ENCODE assay signal across 8 mouse cellular contexts in the genomic region with DNA sequence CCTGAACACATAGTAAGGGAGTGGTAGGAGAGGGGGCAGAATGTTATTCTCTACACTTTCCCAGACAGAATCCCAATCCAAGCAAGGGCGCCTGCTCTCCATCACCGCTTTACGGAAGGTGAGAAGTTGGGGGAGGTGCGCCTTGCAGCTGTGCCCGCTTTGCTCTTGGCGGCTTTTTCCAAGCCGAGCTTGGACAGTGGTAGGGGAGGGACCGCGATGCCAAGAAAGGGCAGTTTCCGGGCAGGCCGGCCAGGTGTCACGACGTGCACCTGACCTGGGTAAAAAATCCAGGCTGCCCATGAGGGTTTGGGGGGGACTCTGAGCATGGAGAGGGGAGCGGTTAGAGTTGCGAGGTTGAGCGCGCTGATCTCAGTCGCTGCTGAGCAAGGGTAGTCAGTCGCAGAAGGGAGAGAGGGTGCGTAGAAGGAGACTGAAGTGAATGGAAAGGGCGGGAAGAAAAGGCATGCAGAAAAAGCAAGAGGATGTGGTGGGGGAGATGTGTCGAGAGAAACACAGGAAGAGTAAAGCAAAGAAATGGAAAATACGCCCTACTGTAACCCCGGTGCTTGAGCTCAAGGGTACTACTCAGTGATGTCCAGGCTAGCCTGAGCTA. TPM values are rescaled to one million over a fixed set of nuclear protein-coding genes. Genes with fewer than 3 reads are reported as not detected.
A peak's percentile ranks its signal among the peaks of the same experiment; 100 is the strongest.
DNase-seq lines count a peak whose midpoint lies in the region; ATAC-seq and TF ChIP-seq lines count a peak whose summit lies in the region.

No protein-coding gene starts in this region.

- H3K9me3 ChIP-seq in heart, embryonic 16.5 days (replicated peaks; ENCODE audit: control insufficient read depth, low read length), result no peaks in the 10 kb centered on the region
- no peaks in the 10 kb centered on the region for H3K9me3 ChIP-seq in forebrain, embryonic 13.5 days (replicated peaks)
- H3K9me3 ChIP-seq in neural tube, embryonic 12.5 days, result no peaks in the 10 kb centered on the region
- H3K9me3 ChIP-seq in lung, postnatal 0 days (ENCODE audit: low read length), result no peaks in the 10 kb centered on the region

- DNase-seq in heart, adult 2 months, result no peak
- DNase-seq in kidney, postnatal 14 days, result peak; percentile 38
- no peak for DNase-seq in spleen, adult 18-20 months
- no peak for DNase-seq in adrenal gland, postnatal 25 days
- DNase-seq in lung, postnatal 0 days (ENCODE audit: low spot score), result no peak

- no peak overlapping the region for H3K27ac ChIP-seq in heart, embryonic 16.5 days (ENCODE audit: low read length)
- H3K27ac ChIP-seq in heart, adult 2 months, result no peak overlapping the region
- H3K27ac ChIP-seq in forebrain, embryonic 13.5 days, result no peak overlapping the region
- H3K27ac ChIP-seq in neural tube, embryonic 12.5 days, result peak overlapping the region; percentile 59
- H3K27ac ChIP-seq in lung, postnatal 0 days (ENCODE audit: low read length), result no peak overlapping the region

- no peak for TF ChIP-seq EP300 in heart, adult 2 months (IDR thresholded peaks at IDR 0.05; ENCODE audit: insufficient read depth, low read depth, low read length)
- no peak for TF ChIP-seq EP300 in lung, postnatal 0 days (IDR thresholded peaks at IDR 0.05)

- H3K27me3 ChIP-seq in heart, embryonic 16.5 days (ENCODE audit: control insufficient read depth, insufficient read depth, low read length), result peaks cover 87% of the 10 kb centered on the region
- peaks cover 38% of the 10 kb centered on the region for H3K27me3 ChIP-seq in heart, adult 2 months (ENCODE audit: control insufficient read depth, insufficient read depth, low read length)
- H3K27me3 ChIP-seq in forebrain, embryonic 13.5 days, result peaks cover 100% of the 10 kb centered on the region
- H3K27me3 ChIP-seq in neural tube, embryonic 12.5 days (replicated peaks), result peaks cover 89% of the 10 kb centered on the region
- peaks cover 88% of the 10 kb centered on the region for H3K27me3 ChIP-seq in lung, postnatal 0 days (replicated peaks; ENCODE audit: insufficient read depth, low read length)

- intact Hi-C loops in heart, adult 2 months (cut with DNase I), result no loop called here

- no peaks in the 10 kb centered on the region for H3K79me2 ChIP-seq in heart, adult 2 months (replicated peaks; ENCODE audit: control insufficient read depth, insufficient read depth, low read length)

- no peak for TF ChIP-seq CTCF in heart, adult 2 months (IDR thresholded peaks at IDR 0.05)
- no peak for TF ChIP-seq CTCF in lung, postnatal 0 days (IDR thresholded peaks at IDR 0.05)

- peaks cover 23% of the 10 kb centered on the region for H3K4me1 ChIP-seq in heart, embryonic 16.5 days (ENCODE audit: control insufficient read depth, insufficient read depth, low read length)
- H3K4me1 ChIP-seq in heart, adult 2 months (ENCODE audit: control insufficient read depth, insufficient read depth, low read length), result no peaks in the 10 kb centered on the region
- H3K4me1 ChIP-seq in forebrain, embryonic 13.5 days, result peaks cover 41% of the 10 kb centered on the region
- peaks cover 18% of the 10 kb centered on the region for H3K4me1 ChIP-seq in neural tube, embryonic 12.5 days
- H3K4me1 ChIP-seq in lung, postnatal 0 days (ENCODE audit: insufficient read depth, low read depth, low read length), result peaks cover 9% of the 10 kb centered on the region; the same call in 1 of the 2 replicates

- no peak overlapping the region for H3K9ac ChIP-seq in heart, embryonic 16.5 days (ENCODE audit: low read length)
- H3K9ac ChIP-seq in heart, adult 2 months (ENCODE audit: low read depth, low read length), result no peak overlapping the region
- H3K9ac ChIP-seq in forebrain, embryonic 13.5 days, result peak overlapping the region; percentile 40; the same call in 1 of the 2 replicates
- peak overlapping the region; percentile 87 for H3K9ac ChIP-seq in neural tube, embryonic 12.5 days
- H3K9ac ChIP-seq in lung, postnatal 0 days (replicated peaks; ENCODE audit: low read depth), result no peak overlapping the region

- peak overlapping the region; percentile 23 for H3K4me3 ChIP-seq in heart, embryonic 16.5 days (ENCODE audit: low read length)
- H3K4me3 ChIP-seq in heart, adult 2 months, result no peak overlapping the region
- H3K4me3 ChIP-seq in forebrain, embryonic 13.5 days, result 0 out of 2 replicates have a peak overlapping the region, but pooled peaks have one; percentile 12
- H3K4me3 ChIP-seq in neural tube, embryonic 12.5 days, result peak overlapping the region; percentile 55
- no peak overlapping the region for H3K4me3 ChIP-seq in lung, postnatal 0 days (ENCODE audit: low read depth, low read length)

- TF ChIP-seq POLR2A in heart, adult 2 months (IDR thresholded peaks at IDR 0.05; ENCODE audit: insufficient read depth, low read depth, low read length), result no peak

- 2% methylated on average over 24 of the region's 24 CpGs for WGBS in heart, embryonic 16.5 days
- WGBS in heart, adult 2 months, result 4% methylated on average over 24 of the region's 24 CpGs
- WGBS in forebrain, embryonic 13.5 days, result 1% methylated on average over 24 of the region's 24 CpGs
- 1% methylated on average over 24 of the region's 24 CpGs for WGBS in neural tube, embryonic 12.5 days
- WGBS in lung, postnatal 0 days, result 3% methylated on average over 24 of the region's 24 CpGs

- H3K4me2 ChIP-seq in heart, embryonic 16.5 days (ENCODE audit: low read depth, low read length), result peak overlapping the region; percentile 46
- peak overlapping the region; percentile 39 for H3K4me2 ChIP-seq in forebrain, embryonic 13.5 days
- H3K4me2 ChIP-seq in neural tube, embryonic 12.5 days (replicated peaks), result peak overlapping the region; percentile 71
- H3K4me2 ChIP-seq in lung, postnatal 0 days (replicated peaks; ENCODE audit: low read depth, low read length), result no peak overlapping the region

- no peaks in the 10 kb centered on the region for H3K36me3 ChIP-seq in heart, embryonic 16.5 days (ENCODE audit: control insufficient read depth, insufficient read depth)
- no peaks in the 10 kb centered on the region for H3K36me3 ChIP-seq in heart, adult 2 months (ENCODE audit: control insufficient read depth, insufficient read depth, low read length)
- no peaks in the 10 kb centered on the region for H3K36me3 ChIP-seq in forebrain, embryonic 13.5 days (ENCODE audit: poor library complexity, severe bottlenecking)
- H3K36me3 ChIP-seq in neural tube, embryonic 12.5 days, result no peaks in the 10 kb centered on the region
- H3K36me3 ChIP-seq in lung, postnatal 0 days (ENCODE audit: insufficient read depth, low read length), result no peaks in the 10 kb centered on the region

- no peak for ATAC-seq in heart, embryonic 16.5 days (replicated peaks; ENCODE audit: extremely low read depth, insufficient read depth, low FRiP score)
- ATAC-seq in forebrain, embryonic 13.5 days, result peak; percentile 6; the same call in 1 of the 2 replicates
- ATAC-seq in neural tube, embryonic 12.5 days (ENCODE audit: low FRiP score, low read depth), result no peak
- ATAC-seq in lung, postnatal 0 days, result no peak

RNA-seq across cellular contexts. Expression of a gene that starts 3.9 kb away (rescaled TPM):
- not detected in 2 replicates for polyA plus RNA-seq in heart, embryonic 16.5 days (2015; fragmentation: Nextera tagmentation; extraction: Ambion mirVana)
- not detected for total RNA-seq in heart, adult 2 months (2021)
- polyA plus RNA-seq in heart, adult 2 months (2012; rRNA removed), result not detected in 2 replicates
- polyA plus RNA-seq in forebrain, embryonic 13.5 days (2015; fragmentation: Nextera tagmentation; extraction: Ambion mirVana), result 7.6 and 8.2 TPM in 2 replicates
- polyA plus RNA-seq in neural tube, embryonic 12.5 days (2016; fragmentation: Nextera tagmentation; extraction: Ambion mirVana), result 68.4 and 70.3 TPM in 2 replicates
- not detected in 2 replicates for total RNA-seq in adrenal gland, postnatal 25 days (2021)
- polyA plus RNA-seq in lung, postnatal 0 days (2015; fragmentation: Nextera tagmentation; extraction: Ambion mirVana), result 0.26 TPM in 2 replicates

RNA-seq across cellular contexts. Expression of a gene that starts 15.9 kb away (rescaled TPM):
- 27.2 and 30.4 TPM in 2 replicates for polyA plus RNA-seq in heart, embryonic 16.5 days (2015; fragmentation: Nextera tagmentation; extraction: Ambion mirVana)
- total RNA-seq in heart, adult 2 months (2021), result 10 to 100 TPM; 13.8 to 14.3 TPM
- 2.9 TPM in 2 replicates for polyA plus RNA-seq in heart, adult 2 months (2012; rRNA removed)
- 51.4 and 53.4 TPM in 2 replicates for polyA plus RNA-seq in forebrain, embryonic 13.5 days (2015; fragmentation: Nextera tagmentation; extraction: Ambion mirVana)
- 53.3 and 56.7 TPM in 2 replicates for polyA plus RNA-seq in neural tube, embryonic 12.5 days (2016; fragmentation: Nextera tagmentation; extraction: Ambion mirVana)
- 24.0 and 28.9 TPM in 2 replicates for total RNA-seq in adrenal gland, postnatal 25 days (2021)
- polyA plus RNA-seq in lung, postnatal 0 days (2015; fragmentation: Nextera tagmentation; extraction: Ambion mirVana), result 19.4 and 20.9 TPM in 2 replicates

Comparison
In these comparisons a context has a peak if more than half of its experiments do, and no peak if none do; other contexts are left out.
1. H3K4me3 ChIP-seq: peak in heart, embryonic 16.5 days (single experiment), forebrain, embryonic 13.5 days (single experiment) and neural tube, embryonic 12.5 days (single experiment); none in heart, adult 2 months (single experiment) and lung, postnatal 0 days (single experiment).
2. H3K9ac ChIP-seq: peak in forebrain, embryonic 13.5 days (single experiment) and neural tube, embryonic 12.5 days (single experiment); none in heart, embryonic 16.5 days (single experiment), heart, adult 2 months (single experiment) and lung, postnatal 0 days (single experiment).